Mouse (Mus musculus): ENCODE measurements at regions not wholly inside any gene's neighbourhood (a gene's known extent, or its start where the extent isn't known, plus 50 kb on each side); places are given as distances from the start of the nearest gene placed in this dataset.

GRCm38 (mm10) chr9:31794911-31795310, 118.4 kb downstream of the Barx2 start:
- H3K4me2 ChIP-seq (replicated peaks), result no peak overlapping the region
- no peak overlapping the region for H3K27ac ChIP-seq
- H3K4me1 ChIP-seq, result no peaks in the 10 kb centered on the region
- H3K4me3 ChIP-seq, result no peak overlapping the region
- no peaks in the 10 kb centered on the region for H3K27me3 ChIP-seq
- H3K9me3 ChIP-seq, result peaks cover 3% of the 10 kb centered on the region; the same call in 1 of the 2 replicates
- no peak for ATAC-seq (ENCODE audit: low FRiP score, low read depth)
- WGBS, result 82% methylated on average over 2 of the region's 2 CpGs
- no peaks in the 10 kb centered on the region for H3K36me3 ChIP-seq
- H3K9ac ChIP-seq, result no peak overlapping the region

DNA sequence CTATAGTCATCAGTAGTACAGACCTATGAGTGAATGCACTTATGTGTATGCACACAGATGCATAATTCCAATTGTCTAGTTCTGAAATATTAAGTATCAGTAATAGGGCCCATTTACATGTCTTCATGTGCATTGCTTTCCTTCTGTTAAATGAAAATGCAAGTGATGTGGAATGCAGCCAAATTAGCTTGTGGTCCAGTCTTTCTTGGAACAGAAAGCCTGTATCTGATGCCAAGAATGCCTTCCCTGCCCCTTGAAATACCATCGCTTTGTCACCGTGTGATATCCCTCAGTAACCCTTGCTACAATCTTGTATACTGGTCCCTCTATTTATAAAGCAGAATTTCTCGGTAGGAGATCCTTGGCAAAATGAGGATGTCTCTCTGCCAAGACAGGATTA, 137.3 kb downstream of the Barx2 start:
- Histone ChIP-seq H3K27ac (no peak overlapping the region), H3K27me3 (no peaks in the 10 kb centered on the region), H3K9me3 (no peaks in the 10 kb centered on the region), H3K9ac (no peak overlapping the region), H3K4me3 (no peak overlapping the region), H3K4me1 (no peaks in the 10 kb centered on the region), H3K36me3 (no peaks in the 10 kb centered on the region), H3K4me2 (replicated peaks) (no peak overlapping the region)
- WGBS, result 94% methylated on average over 3 of the region's 3 CpGs
- ATAC-seq (ENCODE audit: low FRiP score, low read depth), result no peak

DNA sequence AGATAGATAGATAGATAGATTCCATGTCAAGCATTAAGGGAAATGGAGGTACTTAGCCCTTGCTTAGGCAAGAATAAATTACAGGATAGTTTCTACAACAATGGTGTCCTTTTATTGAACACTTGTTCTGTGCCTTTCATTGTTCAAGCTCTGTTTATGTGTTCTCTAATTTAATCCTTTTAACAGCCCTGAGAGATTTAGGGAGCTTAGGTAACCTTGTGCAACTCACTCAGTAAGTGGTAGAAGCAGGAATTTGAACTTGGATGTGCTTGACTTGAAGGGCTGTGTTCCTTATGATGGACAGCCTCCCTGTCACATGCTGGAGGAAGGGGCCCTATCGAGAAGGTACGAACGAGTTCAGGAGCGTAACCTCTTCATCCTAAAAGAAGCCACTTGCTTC, 147.9 kb downstream of the Barx2 start:
- H3K27ac ChIP-seq, result no peak overlapping the region
- no peaks in the 10 kb centered on the region for H3K36me3 ChIP-seq
- 80% methylated on average over 4 of the region's 4 CpGs for WGBS
- ATAC-seq (ENCODE audit: low FRiP score, low read depth), result no peak
- no peaks in the 10 kb centered on the region for H3K27me3 ChIP-seq
- no peak overlapping the region for H3K4me3 ChIP-seq
- no peaks in the 10 kb centered on the region for H3K4me1 ChIP-seq
- H3K9ac ChIP-seq, result no peak overlapping the region
- no peaks in the 10 kb centered on the region for H3K9me3 ChIP-seq
- H3K4me2 ChIP-seq (replicated peaks), result no peak overlapping the region

GRCm38 (mm10) chr9:31757894-31758561, 155.2 kb downstream of the Barx2 start:
- H3K36me3 ChIP-seq, result no peaks in the 10 kb centered on the region
- H3K9me3 ChIP-seq, result no peaks in the 10 kb centered on the region
- 79% methylated on average over 6 of the region's 6 CpGs for WGBS
- H3K4me3 ChIP-seq, result no peak overlapping the region
- H3K27me3 ChIP-seq, result no peaks in the 10 kb centered on the region
- H3K4me1 ChIP-seq, result no peaks in the 10 kb centered on the region
- no peak overlapping the region for H3K4me2 ChIP-seq (replicated peaks)
- ATAC-seq (ENCODE audit: low FRiP score, low read depth), result no peak
- H3K27ac ChIP-seq, result no peak overlapping the region
- H3K9ac ChIP-seq, result no peak overlapping the region

GRCm38 (mm10) chr9:31730443-31730842, 182.8 kb downstream of the Barx2 start:
- Histone ChIP-seq H3K9ac (no peak overlapping the region), H3K9me3 (no peaks in the 10 kb centered on the region), H3K4me3 (no peak overlapping the region), H3K4me2 (replicated peaks) (no peak overlapping the region), H3K27ac (no peak overlapping the region), H3K4me1 (no peaks in the 10 kb centered on the region), H3K36me3 (no peaks in the 10 kb centered on the region), H3K27me3 (no peaks in the 10 kb centered on the region)
- no peak for ATAC-seq (ENCODE audit: low FRiP score, low read depth)

- WGBS, result 71% methylated on average over 6 of the region's 6 CpGs
- Histone ChIP-seq H3K9ac (no peak overlapping the region), H3K4me2 (replicated peaks) (no peak overlapping the region), H3K4me3 (no peak overlapping the region), H3K4me1 (no peaks in the 10 kb centered on the region), H3K27me3 (no peaks in the 10 kb centered on the region), H3K9me3 (no peaks in the 10 kb centered on the region), H3K36me3 (no peaks in the 10 kb centered on the region), H3K27ac (no peak overlapping the region)
- no peak for ATAC-seq (ENCODE audit: low FRiP score, low read depth)
Observed at GRCm38 (mm10) chr9:31719309-31719708, 194.0 kb downstream of the Barx2 start.

DNA sequence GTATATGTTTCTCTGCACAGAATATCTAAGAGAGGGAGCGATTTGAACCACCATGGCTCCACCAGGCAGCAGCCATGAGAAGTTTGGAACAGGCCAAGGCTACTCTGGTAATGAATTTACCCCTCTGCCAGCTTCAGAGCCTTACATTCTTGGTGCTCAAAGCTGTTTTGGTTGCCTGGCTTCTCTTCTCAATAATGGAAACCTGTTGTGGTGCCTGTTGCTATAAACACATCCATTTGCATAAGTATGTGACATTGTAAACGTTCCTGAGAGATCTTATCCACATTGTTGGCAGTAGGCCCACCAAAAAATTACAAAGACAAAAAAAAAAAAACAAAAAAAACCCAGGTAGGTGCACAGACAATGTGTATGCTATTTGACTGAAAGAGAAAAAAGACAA, 203.2 kb downstream of the Barx2 start:
- Histone ChIP-seq H3K9me3 (no peaks in the 10 kb centered on the region), H3K4me3 (no peak overlapping the region), H3K27ac (no peak overlapping the region), H3K9ac (no peak overlapping the region), H3K4me2 (replicated peaks) (no peak overlapping the region), H3K36me3 (no peaks in the 10 kb centered on the region), H3K27me3 (no peaks in the 10 kb centered on the region), H3K4me1 (peaks cover 10% of the 10 kb centered on the region; the same call in 1 of the 2 replicates)
- ATAC-seq (ENCODE audit: low FRiP score, low read depth), result no peak
- 53% methylated on average over 2 of the region's 2 CpGs for WGBS

DNA sequence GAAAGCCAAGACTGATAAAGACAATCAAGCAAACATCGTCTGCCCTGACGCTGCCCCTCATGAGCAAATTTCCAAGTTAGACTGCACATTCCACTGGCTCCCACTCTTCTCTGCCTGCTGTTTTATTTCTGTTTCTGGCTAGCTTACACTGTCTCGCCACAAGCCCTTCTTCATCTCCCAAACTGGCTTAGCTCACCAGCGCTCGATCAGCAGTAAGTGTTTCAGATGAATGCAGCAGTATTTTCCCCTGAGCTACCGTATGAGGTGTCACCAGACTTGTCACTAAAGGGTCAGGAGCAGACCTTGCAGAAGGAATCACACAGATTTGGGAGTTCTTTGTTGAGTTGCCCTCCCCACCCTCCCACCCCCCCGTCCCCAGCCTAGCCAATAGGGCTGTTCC, 206.6 kb downstream of the Barx2 start:
- Histone ChIP-seq H3K4me3 (no peak overlapping the region), H3K36me3 (no peaks in the 10 kb centered on the region), H3K9ac (no peak overlapping the region), H3K27ac (no peak overlapping the region), H3K4me2 (replicated peaks) (no peak overlapping the region), H3K27me3 (no peaks in the 10 kb centered on the region), H3K9me3 (no peaks in the 10 kb centered on the region), H3K4me1 (peaks cover 10% of the 10 kb centered on the region; the same call in 1 of the 2 replicates)
- ATAC-seq (ENCODE audit: low FRiP score, low read depth), result no peak
- WGBS, result 61% methylated on average over 7 of the region's 7 CpGs

- WGBS, result 75% methylated on average over 7 of the region's 7 CpGs
- H3K4me3 ChIP-seq, result no peak overlapping the region
Observed at GRCm38 (mm10) chr9:31690921-31691475, 222.3 kb downstream of the Barx2 start.

GRCm38 (mm10) chr9:31688398-31688705, 224.1 kb upstream of the Tmem45b start:
- no peak for ATAC-seq (ENCODE audit: low FRiP score, low read depth)
- Histone ChIP-seq H3K27me3 (peaks cover 4% of the 10 kb centered on the region), H3K4me1 (peaks cover 41% of the 10 kb centered on the region), H3K9ac (peak overlapping the region; percentile 43; the same call in 1 of the 2 replicates), H3K9me3 (no peaks in the 10 kb centered on the region), H3K4me2 (replicated peaks) (peak overlapping the region; percentile 59), H3K27ac (no peak overlapping the region; the same call in 1 of the 2 replicates), H3K36me3 (no peaks in the 10 kb centered on the region), H3K4me3 (peak overlapping the region; percentile 28)
- 2% methylated on average over 3 of the region's 3 CpGs for WGBS

More at GRCm38 (mm10) chr9:31690921-31691475, 222.3 kb downstream of the Barx2 start:
- Histone ChIP-seq H3K9me3 (no peaks in the 10 kb centered on the region), H3K4me1 (peaks cover 17% of the 10 kb centered on the region), H3K27ac (no peak overlapping the region), H3K36me3 (no peaks in the 10 kb centered on the region), H3K27me3 (0 out of 2 replicates have a peak, but pooled peaks cover 2% of the 10 kb centered on the region), H3K4me2 (replicated peaks) (no peak overlapping the region), H3K9ac (no peak overlapping the region)
- ATAC-seq (ENCODE audit: low FRiP score, low read depth), result no peak

DNA sequence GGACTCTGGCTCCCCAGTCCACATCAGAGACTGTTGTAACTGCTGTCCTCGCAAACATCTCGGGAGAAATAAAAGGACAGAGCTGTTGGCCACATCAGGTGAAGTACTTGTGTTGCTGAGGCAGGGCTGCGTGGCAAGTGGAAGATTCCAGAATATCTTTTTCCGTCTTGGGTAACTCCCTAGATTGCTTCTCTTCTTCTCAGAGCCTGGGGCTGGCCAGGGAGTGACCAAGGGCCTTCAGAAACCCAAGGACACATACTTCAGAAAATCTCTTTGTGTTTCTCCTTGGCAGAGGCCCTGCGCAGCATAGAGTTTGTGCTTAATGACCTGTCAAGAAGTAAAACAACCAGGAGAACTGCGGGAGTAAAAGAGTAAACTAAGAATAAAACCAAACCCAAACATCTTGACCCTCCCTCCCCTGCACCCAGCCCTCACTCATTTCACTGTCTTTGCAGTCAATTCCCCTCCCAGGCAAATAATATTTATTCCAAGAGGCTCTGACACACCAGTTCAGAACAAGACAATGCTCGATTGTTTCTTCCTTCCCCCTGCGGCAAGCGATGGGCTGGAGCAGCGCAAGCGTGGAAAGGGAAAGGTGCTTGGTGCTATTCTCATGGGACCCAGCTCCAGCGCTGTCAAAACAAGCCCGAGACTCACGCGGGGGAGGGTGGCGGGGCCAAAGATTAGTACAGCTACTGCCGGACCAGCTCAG, 223.6 kb upstream of the Tmem45b start:
- Histone ChIP-seq H3K4me1 (peaks cover 46% of the 10 kb centered on the region), H3K27me3 (peaks cover 9% of the 10 kb centered on the region), H3K9me3 (no peaks in the 10 kb centered on the region), H3K36me3 (no peaks in the 10 kb centered on the region), H3K4me2 (replicated peaks) (peak overlapping the region; percentile 59), H3K27ac (no peak overlapping the region; the same call in 1 of the 2 replicates), H3K9ac (peak overlapping the region; percentile 43; the same call in 1 of the 2 replicates), H3K4me3 (peak overlapping the region; percentile 28)
- 21% methylated on average over 17 of the region's 17 CpGs for WGBS
- ATAC-seq (ENCODE audit: low FRiP score, low read depth), result 0 out of 2 replicates have a peak, but pooled peaks have one; percentile 30

DNA sequence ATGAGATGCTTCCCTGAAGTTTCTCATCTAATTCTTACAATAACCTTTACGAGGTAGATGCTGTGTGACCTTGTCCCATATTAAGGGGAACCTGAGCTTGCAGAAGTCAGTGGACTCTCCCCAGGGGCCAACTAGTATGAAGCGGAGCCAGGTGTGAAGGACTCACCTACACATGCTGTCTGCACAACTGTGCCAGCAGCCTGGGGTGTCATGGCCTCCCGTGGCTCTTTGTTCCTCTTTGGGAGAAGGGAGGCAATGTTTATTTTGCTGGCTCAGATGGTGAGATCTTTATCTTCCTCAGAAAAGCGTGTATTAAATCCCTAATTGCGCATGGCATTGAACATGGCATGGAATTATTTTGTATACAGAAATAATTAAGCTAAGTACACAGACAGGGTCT, 222.2 kb upstream of the Tmem45b start:
- no peaks in the 10 kb centered on the region for H3K36me3 ChIP-seq
- no peak overlapping the region for H3K9ac ChIP-seq
- H3K9me3 ChIP-seq, result no peaks in the 10 kb centered on the region
- H3K27me3 ChIP-seq, result peaks cover 13% of the 10 kb centered on the region
- H3K4me1 ChIP-seq, result peaks cover 52% of the 10 kb centered on the region
- no peak overlapping the region for H3K4me2 ChIP-seq (replicated peaks)
- whole genome bisulfite sequencing, result 77% methylated on average over 5 of the region's 5 CpGs
- H3K27ac ChIP-seq, result no peak overlapping the region
- no peak overlapping the region for H3K4me3 ChIP-seq
- ATAC-seq (ENCODE audit: low FRiP score, low read depth), result no peak

Data from limb, embryonic 13.5 days (tissue).